Mouse (Mus musculus) lung, postnatal 14 days (tissue): ENCODE measurements around the gene Megf11.
"Not testable (repeated sequence)": the region's sequence is repeated elsewhere in the genome, so short reads cannot be mapped to it uniquely, and the experiment has no call there.

ENCODE experiments used
- DNase-seq: peaks from one replicate; pipeline ENCODE4 v3.0.0; 2021

The Megf11 gene

GRCm38 (mm10) chr9:64710291-64710690 lies 324.9 kb downstream of the Megf11 start:
- not testable (repeated sequence) for DNase-seq

- no peak for DNase-seq
Measured at GRCm38 (mm10) chr9:64719526-64720163, 334.2 kb downstream of the Megf11 start.

- no peak for DNase-seq
Measured at GRCm38 (mm10) chr9:64726454-64726853, 341.0 kb downstream of the Megf11 start.

- DNase-seq = no peak
Measured at GRCm38 (mm10) chr9:64731029-64731560, 345.7 kb downstream of the Megf11 start.

DNA sequence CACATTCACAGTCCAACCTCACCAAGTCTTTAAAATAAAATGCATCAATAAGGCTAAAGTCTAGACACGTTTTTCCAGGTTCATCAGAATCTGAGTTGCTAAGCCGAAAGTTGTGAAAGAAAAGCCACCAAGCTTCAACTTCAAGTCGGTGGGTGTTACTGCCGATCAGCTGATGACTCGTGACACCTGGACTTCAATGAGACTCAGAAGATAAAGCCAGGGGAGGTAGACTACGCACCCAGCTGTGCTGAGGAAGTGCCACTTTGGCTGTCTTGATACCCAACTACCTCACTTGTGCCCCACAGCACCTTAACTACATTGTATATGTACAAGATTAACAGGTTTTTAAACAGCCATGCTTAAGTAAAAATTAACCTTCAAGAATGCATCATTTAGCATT lies 348.7 kb downstream of the Megf11 start:
- no peak for DNase-seq

- DNase-seq = not testable (repeated sequence)
Measured at GRCm38 (mm10) chr9:64734992-64735391, 349.6 kb downstream of the Megf11 start.

GRCm38 (mm10) chr9:64736076-64736638 lies 350.7 kb downstream of the Megf11 start:
- DNase-seq = no peak

DNA sequence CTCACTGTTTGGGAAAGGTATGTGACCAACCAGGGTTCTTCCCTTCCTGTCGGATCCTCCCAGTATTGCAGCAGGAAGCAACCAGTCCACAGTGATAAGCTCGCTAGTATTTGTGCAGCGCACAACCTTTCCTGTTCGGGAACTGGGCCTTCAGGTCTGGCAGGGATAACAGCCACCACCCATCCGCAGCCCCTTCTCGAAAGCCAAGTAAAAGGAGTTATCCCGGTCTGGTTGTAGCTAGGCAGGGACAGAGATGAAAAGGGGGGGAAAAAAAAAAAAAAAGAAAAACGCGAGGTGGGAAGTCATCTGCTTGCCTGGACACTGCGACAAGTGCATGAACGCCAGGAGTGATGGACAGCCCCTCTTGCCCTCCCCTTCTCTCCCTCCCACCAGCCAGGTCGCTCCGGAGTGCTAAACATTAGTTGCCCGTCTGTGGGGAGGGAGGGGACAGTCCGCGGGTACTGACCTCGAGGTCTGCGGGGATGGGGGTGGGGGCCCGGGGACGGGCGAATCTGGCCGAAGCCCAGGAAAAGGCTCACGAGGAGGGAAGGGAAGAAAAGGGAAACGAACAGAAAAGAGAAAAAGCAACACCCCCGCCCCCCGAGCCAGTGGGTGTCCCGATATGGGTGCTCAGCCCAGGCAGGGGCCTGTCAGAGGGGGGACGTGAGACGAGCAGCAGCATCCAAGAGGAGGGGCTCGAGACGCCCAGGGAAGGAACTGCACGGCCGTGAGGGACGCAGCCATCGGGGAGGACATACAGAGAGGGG lies 351.4 kb downstream of the Megf11 start:
- peak; percentile 69 for DNase-seq

DNA sequence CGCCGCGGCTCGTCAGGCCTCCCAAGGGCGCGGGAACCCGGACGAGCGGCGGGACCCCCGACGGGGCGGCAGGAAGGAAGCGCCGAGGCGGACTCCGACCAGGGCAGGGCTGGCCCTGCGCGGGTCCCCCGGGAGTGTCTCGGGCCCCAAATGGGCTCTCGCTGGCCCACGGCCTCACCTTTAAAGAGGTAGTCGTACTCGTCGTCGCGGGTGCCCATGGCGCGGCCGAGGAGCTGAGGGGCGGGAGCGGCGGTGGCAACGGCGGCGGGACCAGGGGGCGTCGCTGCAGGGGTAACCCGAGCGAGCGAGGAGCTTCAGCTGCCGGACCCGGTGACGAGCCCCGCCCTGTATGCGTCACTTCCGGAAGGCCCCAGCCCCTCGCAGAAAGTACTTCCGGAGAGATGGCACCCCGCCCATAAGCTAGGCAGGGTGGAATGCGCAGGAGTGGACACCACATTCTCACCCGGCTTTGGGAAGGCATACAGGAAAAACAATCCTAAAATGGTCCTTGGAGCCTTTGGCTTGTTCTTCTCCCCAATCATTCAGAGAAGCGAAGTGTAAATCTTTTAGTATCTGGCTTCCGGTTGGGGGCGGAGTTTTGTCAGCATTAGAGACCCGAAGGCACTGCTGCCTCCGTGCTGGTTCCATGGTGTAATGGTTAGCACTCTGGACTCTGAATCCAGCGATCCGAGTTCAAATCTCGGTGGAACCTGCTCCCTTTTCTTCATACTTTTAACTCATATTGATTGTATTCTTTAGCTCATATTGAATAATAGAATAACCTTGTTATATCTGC lies 352.2 kb downstream of the Megf11 start, which contains the start of gene Rab11a:
Gene Rab11a (minus strand): TSS at position 353 of the 796 bp plus-strand sequence.
- peak; percentile 98 for DNase-seq

GRCm38 (mm10) chr9:64739001-64739400 lies 353.6 kb downstream of the Megf11 start:
- no peak for DNase-seq

GRCm38 (mm10) chr9:64742453-64742852 lies 357.0 kb downstream of the Megf11 start:
- no peak for DNase-seq

GRCm38 (mm10) chr9:64747735-64748134 lies 362.3 kb downstream of the Megf11 start:
- DNase-seq = no peak

- DNase-seq = no peak
Measured at GRCm38 (mm10) chr9:64749314-64749713, 363.9 kb downstream of the Megf11 start.

DNA sequence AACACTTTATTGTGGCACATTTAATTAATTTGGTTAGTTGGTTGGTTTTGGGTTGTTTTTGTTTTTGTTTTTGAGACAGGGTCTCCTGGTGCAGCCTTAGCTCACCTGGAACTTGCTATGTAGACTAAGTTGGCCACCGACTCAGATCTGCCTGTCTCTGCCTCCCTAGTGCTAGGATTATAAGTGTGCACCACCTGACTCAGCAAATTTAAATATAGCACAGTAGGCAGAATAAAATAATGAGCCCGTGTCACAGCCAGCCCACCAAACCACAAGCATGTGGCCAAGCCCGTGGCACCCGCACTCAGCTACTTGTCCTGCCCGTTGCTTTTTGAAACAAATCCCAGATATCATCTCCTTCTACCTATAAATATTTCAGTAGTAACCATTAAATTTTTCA lies 367.1 kb downstream of the Megf11 start:
- no peak for DNase-seq

DNA sequence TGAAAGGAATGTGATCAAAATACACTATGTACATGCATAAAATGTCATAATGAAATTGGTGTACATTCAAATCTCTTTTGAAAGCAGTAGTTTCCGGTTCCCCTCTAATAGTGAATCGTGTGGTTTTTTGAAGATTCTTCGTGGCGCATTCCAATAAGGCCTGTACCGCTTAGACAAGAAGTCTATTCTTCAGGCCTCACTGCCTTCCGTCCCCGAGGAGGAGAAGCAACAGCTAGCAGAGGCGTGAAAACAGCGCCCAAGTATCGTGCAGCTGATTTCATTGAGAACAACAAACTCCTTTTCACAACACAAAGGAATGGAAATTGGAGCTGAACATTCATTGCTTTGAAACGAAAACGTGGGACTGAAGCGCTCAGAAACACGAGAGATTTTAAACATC lies 372.6 kb downstream of the Megf11 start:
- DNase-seq = no peak
